Mouse (Mus musculus) liver, embryonic 13.5 days (tissue): ENCODE results near the gene Taf1. TPM values are rescaled to one million over a fixed set of nuclear protein-coding genes. Genes with fewer than 3 reads are reported as not detected.

Experiments used
- polyA plus RNA-seq: library from polyadenylated mRNA; unstranded; fragments of >200 nt; fragmentation: Nextera tagmentation; extraction: Ambion mirVana; gene quantifications from 2 replicates; pipeline ENCODE4 v1.2.1, GENCODE M21; 2015

The Taf1 gene
- polyA plus RNA-seq, 1 experiment from 2014 or later: 7.3 TPM

Other genes starting within 250 kb of the Taf1 start
- gene Nlgn3, start 233.6 kb upstream of the Taf1 start, polyA plus RNA-seq: 0.14 and 0.21 TPM in 2 replicates
- 50.0 and 53.6 TPM in 2 replicates for gene Gjb1, start 156.4 kb upstream of the Taf1 start, polyA plus RNA-seq
- gene Zmym3, start 111.9 kb upstream of the Taf1 start, polyA plus RNA-seq: 6.8 and 7.8 TPM in 2 replicates
- 138 and 169 TPM in 2 replicates for gene Nono, start 103.4 kb upstream of the Taf1 start, polyA plus RNA-seq
- 1.1 and 1.5 TPM in 2 replicates for gene Itgb1bp2, start 83.6 kb upstream of the Taf1 start, polyA plus RNA-seq
- gene Ogt, start 107.3 kb downstream of the Taf1 start, polyA plus RNA-seq: 44.1 and 54.1 TPM in 2 replicates
- 0.12 and 0.13 TPM in 2 replicates for gene Cxcr3, start 201.5 kb downstream of the Taf1 start, polyA plus RNA-seq